Mouse (Mus musculus): ENCODE measurements around the gene Dmwd. TPM values are rescaled to one million over a fixed set of nuclear protein-coding genes. Genes with fewer than 3 reads are reported as not detected.

Gene Dmwd
- 13.9 and 16.3 TPM in 2 replicates for polyA plus RNA-seq (2012; rRNA removed)

GRCm38 (mm10) chr7:19075723-19076585 lies at the start of gene Dmwd:
Gene Dmwd (plus strand): TSS chr7:19076227.
- H3K36me3 ChIP-seq (ENCODE audit: control insufficient read depth, insufficient read depth, low read length) = no peaks in the 10 kb centered on the region
- H3K27me3 ChIP-seq (ENCODE audit: control insufficient read depth, insufficient read depth, low read length) = peaks cover 6% of the 10 kb centered on the region; the same call in 1 of the 2 replicates
- WGBS = under 1% methylated on average over 84 of the region's 91 CpGs
- H3K4me3 ChIP-seq (ENCODE audit: low read depth, low read length) = peak within 1 kb of the TSS; percentile 62
- peaks cover 10% of the 10 kb centered on the region for H3K4me1 ChIP-seq (ENCODE audit: control insufficient read depth, insufficient read depth, insufficient read length, low read length)
- H3K27ac ChIP-seq (ENCODE audit: insufficient read depth, low read depth, low read length) = no peak within 1 kb of the TSS
- TF ChIP-seq POLR2A (IDR thresholded peaks at IDR 0.05; ENCODE audit: low read depth, low read length) = no peak
- TF ChIP-seq CTCF (IDR thresholded peaks at IDR 0.05; ENCODE audit: extremely low read depth, insufficient read length, insufficient replicate concordance, low read depth, low read length) = no peak

GRCm38 (mm10) chr7:19028067-19028466 lies 48.0 kb upstream of the Dmwd start:
- Histone ChIP-seq H3K4me1 (ENCODE audit: control insufficient read depth, insufficient read depth, insufficient read length, low read length) (peaks cover 7% of the 10 kb centered on the region), H3K4me3 (ENCODE audit: low read depth, low read length) (no peak overlapping the region), H3K27me3 (ENCODE audit: control insufficient read depth, insufficient read depth, low read length) (peaks cover 5% of the 10 kb centered on the region), H3K36me3 (ENCODE audit: control insufficient read depth, insufficient read depth, low read length) (peaks cover 31% of the 10 kb centered on the region), H3K27ac (ENCODE audit: insufficient read depth, low read depth, low read length) (no peak overlapping the region)
- TF ChIP-seq POLR2A (IDR thresholded peaks at IDR 0.05; ENCODE audit: low read depth, low read length) (no peak), CTCF (IDR thresholded peaks at IDR 0.05; ENCODE audit: extremely low read depth, insufficient read length, insufficient replicate concordance, low read depth, low read length) (no peak)

- no peak overlapping the region for H3K4me3 ChIP-seq (ENCODE audit: low read depth, low read length)
- H3K4me1 ChIP-seq (ENCODE audit: control insufficient read depth, insufficient read depth, insufficient read length, low read length) = peaks cover 3% of the 10 kb centered on the region
- H3K36me3 ChIP-seq (ENCODE audit: control insufficient read depth, insufficient read depth, low read length) = peaks cover 35% of the 10 kb centered on the region
- TF ChIP-seq CTCF (IDR thresholded peaks at IDR 0.05; ENCODE audit: extremely low read depth, insufficient read length, insufficient replicate concordance, low read depth, low read length) (peak; percentile 68; the same call in 1 of the 2 replicates), POLR2A (IDR thresholded peaks at IDR 0.05; ENCODE audit: low read depth, low read length) (no peak)
- no peaks in the 10 kb centered on the region for H3K27me3 ChIP-seq (ENCODE audit: control insufficient read depth, insufficient read depth, low read length)
- no peak overlapping the region for H3K27ac ChIP-seq (ENCODE audit: insufficient read depth, low read depth, low read length)
- 55% methylated on average over 6 of the region's 6 CpGs for WGBS
Observed at GRCm38 (mm10) chr7:19029084-19029653, 46.9 kb upstream of the Dmwd start.

GRCm38 (mm10) chr7:19031641-19032040 lies 44.4 kb upstream of the Dmwd start:
- Histone ChIP-seq H3K36me3 (ENCODE audit: control insufficient read depth, insufficient read depth, low read length) (peaks cover 56% of the 10 kb centered on the region), H3K4me1 (ENCODE audit: control insufficient read depth, insufficient read depth, insufficient read length, low read length) (no peaks in the 10 kb centered on the region), H3K4me3 (ENCODE audit: low read depth, low read length) (no peak overlapping the region), H3K27ac (ENCODE audit: insufficient read depth, low read depth, low read length) (no peak overlapping the region), H3K27me3 (ENCODE audit: control insufficient read depth, insufficient read depth, low read length) (no peaks in the 10 kb centered on the region)
- 91% methylated on average over 4 of the region's 4 CpGs for WGBS
- TF ChIP-seq POLR2A (IDR thresholded peaks at IDR 0.05; ENCODE audit: low read depth, low read length) (no peak), CTCF (IDR thresholded peaks at IDR 0.05; ENCODE audit: extremely low read depth, insufficient read length, insufficient replicate concordance, low read depth, low read length) (no peak)

GRCm38 (mm10) chr7:19044616-19045015 lies 31.4 kb upstream of the Dmwd start:
- Histone ChIP-seq H3K4me1 (ENCODE audit: control insufficient read depth, insufficient read depth, insufficient read length, low read length) (no peaks in the 10 kb centered on the region), H3K4me3 (ENCODE audit: low read depth, low read length) (no peak overlapping the region), H3K27ac (ENCODE audit: insufficient read depth, low read depth, low read length) (no peak overlapping the region), H3K36me3 (ENCODE audit: control insufficient read depth, insufficient read depth, low read length) (peaks cover 95% of the 10 kb centered on the region), H3K27me3 (ENCODE audit: control insufficient read depth, insufficient read depth, low read length) (no peaks in the 10 kb centered on the region)
- 93% methylated on average over 6 of the region's 6 CpGs for WGBS
- TF ChIP-seq CTCF (IDR thresholded peaks at IDR 0.05; ENCODE audit: extremely low read depth, insufficient read length, insufficient replicate concordance, low read depth, low read length) (no peak), POLR2A (IDR thresholded peaks at IDR 0.05; ENCODE audit: low read depth, low read length) (no peak)

GRCm38 (mm10) chr7:19046286-19047069 lies 29.5 kb upstream of the Dmwd start:
- WGBS = 90% methylated on average over 11 of the region's 11 CpGs
- TF ChIP-seq CTCF (IDR thresholded peaks at IDR 0.05; ENCODE audit: extremely low read depth, insufficient read length, insufficient replicate concordance, low read depth, low read length) = no peak
- no peak for TF ChIP-seq POLR2A (IDR thresholded peaks at IDR 0.05; ENCODE audit: low read depth, low read length)
- Histone ChIP-seq H3K27ac (ENCODE audit: insufficient read depth, low read depth, low read length) (no peak overlapping the region), H3K4me1 (ENCODE audit: control insufficient read depth, insufficient read depth, insufficient read length, low read length) (no peaks in the 10 kb centered on the region), H3K36me3 (ENCODE audit: control insufficient read depth, insufficient read depth, low read length) (peaks cover 92% of the 10 kb centered on the region), H3K4me3 (ENCODE audit: low read depth, low read length) (no peak overlapping the region), H3K27me3 (ENCODE audit: control insufficient read depth, insufficient read depth, low read length) (no peaks in the 10 kb centered on the region)

All from small intestine, adult 2 months (tissue).